Mouse (Mus musculus) small intestine, adult 2 months (tissue): Measurements from ENCODE around the gene Smg5. TPM values are rescaled to one million over a fixed set of nuclear protein-coding genes. Genes with fewer than 3 reads are reported as not detected.
A peak's percentile ranks its signal among the peaks of the same experiment; 100 is the strongest.
"Not testable (repeated sequence)": the region's sequence is repeated elsewhere in the genome, so short reads cannot be mapped to it uniquely, and the experiment has no call there.

Source experiments
- H3K27ac ChIP-seq: fragments of 200-500 bp; 2 replicates; pipeline ENCODE4 v1.5.1; 2012; ENCODE audit warnings: low read depth, low read length, control low read depth, inconsistent platforms; ENCODE audit not compliant: insufficient read depth
- H3K27me3 ChIP-seq: fragments of 200-500 bp; 2 replicates; pipeline ENCODE4 v1.6.1; 2012; ENCODE audit warnings: mild to moderate bottlenecking, moderate library complexity, low read length, inconsistent platforms; ENCODE audit not compliant: control insufficient read depth, insufficient read depth
- H3K36me3 ChIP-seq: fragments of 200-500 bp; 2 replicates; pipeline ENCODE4 v1.6.1; 2012; ENCODE audit warnings: mild to moderate bottlenecking, low read length, control low read depth, inconsistent platforms; ENCODE audit not compliant: control insufficient read depth, insufficient read depth
- H3K4me1 ChIP-seq: fragments of 200-500 bp; 2 replicates; pipeline ENCODE4 v1.6.1; 2012; ENCODE audit warnings: low read length, inconsistent platforms, mixed read lengths; ENCODE audit not compliant: control insufficient read depth, insufficient read depth, insufficient read length
- H3K4me3 ChIP-seq: fragments of 200-500 bp; 2 replicates; pipeline ENCODE4 v1.5.1; 2012; ENCODE audit warnings: low read depth, mild to moderate bottlenecking, control low read depth, inconsistent platforms, low read length, moderate library complexity
- CTCF ChIP-seq: fragments of 200-500 bp; IDR thresholded peaks from 2 replicates; pipeline ENCODE4 v1.5.1; 2012; ENCODE audit warnings: low read depth, mild to moderate bottlenecking, control low read depth, inconsistent platforms, low read length, moderate library complexity, mixed read lengths; ENCODE audit not compliant: insufficient replicate concordance, insufficient read length; ENCODE audit errors: extremely low read depth
- POLR2A ChIP-seq: fragments of 200-500 bp; IDR thresholded peaks from 2 replicates; pipeline ENCODE4 v1.6.1; 2012; ENCODE audit warnings: low read depth, mild to moderate bottlenecking, control low read depth, inconsistent platforms, low read length, moderate library complexity
- WGBS: fragments of 180-500 bp; shearing (Covaris S2); methylation state at CpG from one replicate; pipeline ENCODE4 v1.1.7; 2018; 5-methylcytosine and 5-hydroxymethylcytosine counted together
- polyA plus RNA-seq: library from polyadenylated mRNA; depleted of rRNA; stranded (reverse); fragments of >200 nt; gene quantifications from 2 replicates; pipeline ENCODE4 v1.2.3, GENCODE M21; 2012; rRNA removed

Smg5 gene
- polyA plus RNA-seq, result 33.9 and 42.4 TPM in 2 replicates

GRCm38 (mm10) chr3:88336058-88337013 is at the start of gene Smg5, which contains the start of gene Tmem79:
TSS of gene Smg5 (plus strand) at chr3:88336260.
TSS of gene Tmem79 (minus strand) at chr3:88336148.
- peak within 1 kb of the TSS; percentile 99 for H3K27ac ChIP-seq
- TF ChIP-seq CTCF (no peak), POLR2A (no peak; the same call in none of the 2 replicates)
- 0 out of 2 replicates have a peak, but pooled peaks cover 2% of the 10 kb centered on the region for H3K36me3 ChIP-seq
- under 1% methylated on average over 59 of the region's 66 CpGs for WGBS
- H3K4me3 ChIP-seq, result peak within 1 kb of the TSS; percentile 82
- peaks cover 16% of the 10 kb centered on the region for H3K4me1 ChIP-seq
- no peaks in the 10 kb centered on the region for H3K27me3 ChIP-seq

GRCm38 (mm10) chr3:88287110-88287509 is 49.0 kb upstream of the Smg5 start, which contains the start of gene Gm38392:
TSS of gene Gm38392 (minus strand) at chr3:88287210.
- WGBS, result 97% methylated on average over 4 of the region's 4 CpGs
- Histone ChIP-seq H3K4me3 (no peak within 1 kb of the TSS), H3K4me1 (no peaks in the 10 kb centered on the region), H3K27ac (no peak within 1 kb of the TSS), H3K36me3 (no peaks in the 10 kb centered on the region), H3K27me3 (no peaks in the 10 kb centered on the region)
- TF ChIP-seq CTCF (no peak), POLR2A (no peak)

- WGBS, result 67% methylated on average over 8 of the region's 10 CpGs
- not testable (repeated sequence) for H3K36me3 ChIP-seq, H3K4me1 ChIP-seq, H3K27me3 ChIP-seq, H3K27ac ChIP-seq, H3K4me3 ChIP-seq
Observed at GRCm38 (mm10) chr3:88288133-88288713, 47.8 kb upstream of the Smg5 start.

GRCm38 (mm10) chr3:88291970-88292369 is 44.1 kb upstream of the Smg5 start:
- Histone ChIP-seq H3K27me3 (no peaks in the 10 kb centered on the region), H3K4me3 (no peak overlapping the region), H3K27ac (no peak overlapping the region), H3K36me3 (no peaks in the 10 kb centered on the region), H3K4me1 (no peaks in the 10 kb centered on the region)
- 46% methylated on average over 4 of the region's 4 CpGs for WGBS
- TF ChIP-seq CTCF (peak; percentile 35; the same call in 1 of the 2 replicates), POLR2A (no peak)

GRCm38 (mm10) chr3:88295272-88295671 is 40.8 kb upstream of the Smg5 start:
- H3K36me3 ChIP-seq, H3K27ac ChIP-seq, H3K4me1 ChIP-seq, H3K27me3 ChIP-seq, H3K4me3 ChIP-seq: not testable (repeated sequence)
- WGBS, result 25% methylated on average over 1 of the region's 1 CpGs

- Histone ChIP-seq H3K4me3 (peak overlapping the region; percentile 65), H3K27me3 (no peaks in the 10 kb centered on the region), H3K36me3 (peaks cover 12% of the 10 kb centered on the region), H3K27ac (peak overlapping the region; percentile 96), H3K4me1 (no peaks in the 10 kb centered on the region)
- TF ChIP-seq POLR2A (no peak), CTCF (no peak)
- WGBS, result 1% methylated on average over 12 of the region's 12 CpGs
Observed at GRCm38 (mm10) chr3:88296110-88296560, 39.9 kb upstream of the Smg5 start.
